Mouse (Mus musculus) megakaryocyte, embryonic 14.5 days (primary cell): ENCODE results near the gene Olfr263.

Source experiments
- FLI1 ChIP-seq: IDR thresholded peaks from 2 replicates; pipeline ENCODE4 v1.6.1; 2012; ENCODE audit warnings: low read length, inconsistent platforms, mixed read lengths
- GATA1 ChIP-seq: IDR thresholded peaks from 3 replicates; pipeline ENCODE4 v1.6.1; 2012; ENCODE audit warnings: mixed read lengths, low read length, inconsistent platforms, borderline replicate concordance

DNA sequence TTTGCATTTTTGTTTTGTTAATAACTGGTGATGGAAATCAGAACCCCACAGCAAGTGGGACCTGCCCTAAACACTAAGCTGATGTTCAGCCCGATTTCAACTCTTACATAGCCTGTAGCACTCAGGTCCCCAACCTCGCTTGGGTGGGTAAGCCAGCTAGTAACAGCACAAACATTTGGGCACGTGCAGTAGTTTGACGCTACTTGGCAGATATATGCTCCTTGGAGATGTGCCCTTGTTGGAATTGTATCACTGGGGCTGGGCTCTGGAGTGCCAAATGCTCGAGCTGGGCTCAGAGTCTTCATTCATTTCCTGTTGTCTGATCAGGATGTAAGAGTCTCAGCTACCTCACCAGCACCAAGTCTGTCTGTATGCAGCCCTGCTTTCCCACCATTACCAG is 33.2 kb downstream of the Olfr263 start:
- no peak for TF ChIP-seq GATA1
- TF ChIP-seq FLI1: no peak
